Mouse (Mus musculus) stomach, postnatal 0 days (tissue): ENCODE measurements around the gene Ubr1.

Source experiments
- CTCF ChIP-seq: IDR thresholded peaks from 2 replicates; pipeline ENCODE4 v1.5.1; 2016; ENCODE audit warnings: antibody characterized with exemption, low read depth, mild to moderate bottlenecking, moderate library complexity
- EP300 ChIP-seq: optimal IDR thresholded peaks from 2 replicates; pipeline ENCODE3; 2016; ENCODE audit warnings: antibody characterized with exemption

DNA sequence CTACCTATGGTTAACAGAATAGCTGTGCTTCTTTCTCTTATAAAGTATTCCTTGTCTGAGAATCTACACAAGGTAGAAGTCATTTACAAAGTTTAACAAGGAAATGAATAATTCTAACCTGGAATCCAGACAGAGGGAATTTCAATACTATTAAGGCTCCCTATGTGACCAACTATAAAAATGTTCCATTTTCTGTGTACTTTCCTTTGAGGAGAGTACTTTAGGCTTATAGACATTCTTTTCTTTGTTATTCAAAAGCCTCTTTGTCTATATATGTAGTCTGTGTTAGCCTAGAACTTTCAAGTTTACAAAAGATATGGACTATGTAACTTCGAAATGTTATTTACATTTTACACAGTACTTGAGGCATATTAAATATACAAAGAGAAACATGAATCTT lies 10.3 kb downstream of the Ubr1 start:
- TF ChIP-seq CTCF (no peak), EP300 (no peak)
